Mouse (Mus musculus) liver, embryonic 14.5 days (tissue): Measurements from ENCODE around the gene Rps19bp1. TPM values are rescaled to one million over a fixed set of nuclear protein-coding genes. Genes with fewer than 3 reads are reported as not detected.

Experiments used
- ATAC-seq: fragments of 200-750 bp; cut with Nextera tagmentation; 2 replicates; pipeline ENCODE4 v1.8.0; 2017; ENCODE audit warnings: moderate number of reproducible peaks, mild to moderate bottlenecking, moderate library complexity; ENCODE audit not compliant: insufficient read depth
- DNase-seq, 3 experiments: peaks; one replicate each; pipeline ENCODE4 v3.0.0-alpha.2; 2012 to 2013; ENCODE audit warnings: low read depth in 3 of 3, low spot score in 3 of 3
- H3K27ac ChIP-seq: fragments of 300-500 bp; sonication (generic); 2 replicates; pipeline ENCODE4 v1.5.1; 2014; ENCODE audit warnings: moderate library complexity, mild to moderate bottlenecking, control low read depth, inconsistent platforms
- H3K27me3 ChIP-seq: fragments of 300-500 bp; sonication (generic); 2 replicates; pipeline ENCODE4 v1.6.1; 2014; ENCODE audit warnings: mild to moderate bottlenecking, low read length, moderate library complexity; ENCODE audit not compliant: control insufficient read depth, insufficient read depth
- H3K36me3 ChIP-seq: fragments of 300-500 bp; sonication (generic); replicated peaks from 2 replicates; pipeline ENCODE4 v1.6.1; 2014; ENCODE audit warnings: low read depth; ENCODE audit not compliant: control insufficient read depth, insufficient read depth
- H3K4me1 ChIP-seq, 2 experiments: fragments of 200-500 bp in 1 of 2; fragments of 300-500 bp in 1 of 2; sonication (generic) in 1 of 2; replicated peaks; 2 replicates each; pipeline ENCODE4 v1.6.1; 2012 to 2014; ENCODE audit warnings: antibody characterized with exemption in 1 of 2, inconsistent platforms in 1 of 2, low read length in 1 of 2; ENCODE audit not compliant: control insufficient read depth in 2 of 2, insufficient read depth in 2 of 2
- H3K4me2 ChIP-seq: fragments of 300-500 bp; sonication (generic); 2 replicates; pipeline ENCODE4 v1.6.1; 2014; ENCODE audit warnings: low read depth, mild to moderate bottlenecking, control low read depth, moderate library complexity
- H3K4me3 ChIP-seq, 2 experiments: fragments of 200-500 bp in 1 of 2; fragments of 300-500 bp in 1 of 2; sonication (generic) in 1 of 2; 2 replicates each; pipeline ENCODE4 v1.5.1; 2012 to 2014; ENCODE audit warnings: low read depth in 2 of 2, low read length in 2 of 2, mild to moderate bottlenecking in 2 of 2, control low read depth in 1 of 2, inconsistent platforms in 1 of 2, moderate library complexity in 1 of 2; ENCODE audit not compliant: insufficient read depth in 1 of 2
- H3K9ac ChIP-seq: fragments of 300-500 bp; sonication (generic); replicated peaks from 2 replicates; pipeline ENCODE4 v1.6.1; 2014; ENCODE audit warnings: mild to moderate bottlenecking, control low read depth, moderate library complexity
- H3K9me3 ChIP-seq: fragments of 300-500 bp; sonication (generic); 2 replicates; pipeline ENCODE4 v1.6.1; 2016; ENCODE audit warnings: low read length, mixed read lengths; ENCODE audit not compliant: control insufficient read depth
- CTCF ChIP-seq: IDR thresholded peaks from 2 replicates; pipeline ENCODE4 v1.5.1; 2016; ENCODE audit warnings: antibody characterized with exemption, low read depth, control low read depth
- EP300 ChIP-seq: IDR thresholded peaks from 2 replicates; pipeline ENCODE4 v1.6.1; 2016; ENCODE audit warnings: antibody characterized with exemption, low read depth
- WGBS: fragments of 180-500 bp; shearing (Covaris S2); extraction: QIAGEN DNeasy Blood & Tissue Kit; methylation state at CpG from one replicate; pipeline ENCODE4 v1.1.7; 2014; ENCODE audit not compliant: insufficient replicate concordance; 5-methylcytosine and 5-hydroxymethylcytosine counted together
- polyA plus RNA-seq, 2 experiments: library from polyadenylated mRNA; depleted of rRNA in 1 of 2; stranded (reverse) in 1 of 2; unstranded in 1 of 2; fragments of >200 nt; fragmentation: Nextera tagmentation in 1 of 2; extraction: Ambion mirVana in 1 of 2; gene quantifications; 2 replicates each; pipeline versions ENCODE4 v1.2.1 to v1.2.3; 2012 to 2014

The Rps19bp1 gene
- polyA plus RNA-seq, 2 experiments, result 25.6 to 30.0 TPM

- peaks cover 68% of the 10 kb centered on the region for H3K36me3 ChIP-seq
Measured at GRCm38 (mm10) chr15:80248135-80248534, 16.0 kb downstream of the Rps19bp1 start.

GRCm38 (mm10) chr15:80235535-80235934 lies 28.6 kb downstream of the Rps19bp1 start, which contains the start of gene AC140267.1:
TSS of gene AC140267.1 (plus strand) at chr15:80235835.
- DNase-seq, result no peak
- Histone ChIP-seq H3K9ac (peak within 1 kb of the TSS; percentile 96), H3K27me3 (no peaks in the 10 kb centered on the region), H3K27ac (peak within 1 kb of the TSS; percentile 69; the same call in 1 of the 2 replicates), H3K9me3 (no peaks in the 10 kb centered on the region), H3K36me3 (peaks cover 41% of the 10 kb centered on the region), H3K4me3 (peak within 1 kb of the TSS; percentile 95 to 98), H3K4me2 (peak within 1 kb of the TSS; percentile 96), H3K4me1 (peaks cover 12 to 15% of the 10 kb centered on the region in 2 experiments)
- no peak for TF ChIP-seq CTCF
- no peak for TF ChIP-seq EP300
- ATAC-seq, result no peak
- 91% methylated on average over 9 of the region's 9 CpGs for whole genome bisulfite sequencing

More at GRCm38 (mm10) chr15:80248135-80248534, 16.0 kb downstream of the Rps19bp1 start:
- Histone ChIP-seq H3K9ac (no peak overlapping the region), H3K9me3 (no peaks in the 10 kb centered on the region), H3K27me3 (no peaks in the 10 kb centered on the region), H3K4me2 (no peak overlapping the region), H3K4me3 (no peak overlapping the region), H3K4me1 (peaks cover 27 to 28% of the 10 kb centered on the region in 2 experiments), H3K27ac (no peak overlapping the region)
- TF ChIP-seq EP300 (no peak), CTCF (no peak)
- no peak for DNase-seq
- WGBS, result 90% methylated on average over 12 of the region's 12 CpGs
- ATAC-seq, result no peak

GRCm38 (mm10) chr15:80233733-80234509 lies 30.2 kb downstream of the Rps19bp1 start, which contains the start of gene Mief1:
TSS of gene Mief1 (plus strand) at chr15:80234018.
- Histone ChIP-seq H3K4me3 (peak within 1 kb of the TSS; percentile 95 to 98), H3K27ac (peak within 1 kb of the TSS; percentile 76), H3K4me2 (peak within 1 kb of the TSS; percentile 96), H3K27me3 (no peaks in the 10 kb centered on the region), H3K9me3 (no peaks in the 10 kb centered on the region), H3K4me1 (peaks cover 12 to 15% of the 10 kb centered on the region in 2 experiments), H3K9ac (peak within 1 kb of the TSS; percentile 96), H3K36me3 (peaks cover 32% of the 10 kb centered on the region)
- under 1% methylated on average over 61 of the region's 67 CpGs for WGBS
- ATAC-seq (peak; percentile 98), DNase-seq (peak; percentile 97 to 99 (median 98))
- TF ChIP-seq EP300, result 0 out of 2 replicates have a peak, but pooled peaks have one; percentile 24
- peak; percentile 56 for TF ChIP-seq CTCF

GRCm38 (mm10) chr15:80233053-80233452 lies 31.1 kb downstream of the Rps19bp1 start:
- peak overlapping the region in 1 of 2 experiments; percentile 27; a peak in 1 of 4 replicates for H3K4me3 ChIP-seq
- DNase-seq, result no peak
- peak overlapping the region; percentile 62 for H3K4me2 ChIP-seq
- peaks cover 12 to 15% of the 10 kb centered on the region in 2 experiments for H3K4me1 ChIP-seq
- H3K9ac ChIP-seq, result peak overlapping the region; percentile 41
- peaks cover 25% of the 10 kb centered on the region for H3K36me3 ChIP-seq
- TF ChIP-seq CTCF (no peak), EP300 (no peak)
- H3K9me3 ChIP-seq, result no peaks in the 10 kb centered on the region
- 69% methylated on average over 4 of the region's 4 CpGs for WGBS
- ATAC-seq, result no peak
- peak overlapping the region; percentile 76 for H3K27ac ChIP-seq
- no peaks in the 10 kb centered on the region for H3K27me3 ChIP-seq

- no peak overlapping the region for H3K27ac ChIP-seq
- ATAC-seq (no peak), DNase-seq (no peak)
- no peak overlapping the region for H3K9ac ChIP-seq
- no peak overlapping the region for H3K4me3 ChIP-seq
- no peaks in the 10 kb centered on the region for H3K9me3 ChIP-seq
- TF ChIP-seq EP300, result no peak
- no peak for TF ChIP-seq CTCF
- H3K4me1 ChIP-seq, result peaks cover 12 to 15% of the 10 kb centered on the region in 2 experiments
- peaks cover 20% of the 10 kb centered on the region for H3K36me3 ChIP-seq
- 63% methylated on average over 2 of the region's 2 CpGs for WGBS
- no peak overlapping the region for H3K4me2 ChIP-seq
- no peaks in the 10 kb centered on the region for H3K27me3 ChIP-seq
Measured at GRCm38 (mm10) chr15:80232331-80232730, 31.8 kb downstream of the Rps19bp1 start.
